Mouse (Mus musculus): ENCODE data around the gene Blcap.

Blcap gene

GRCm38 (mm10) chr2:157559440-157559839 is 11.6 kb downstream of the Blcap start:
- DNase-seq: no peak

- no peak for DNase-seq
These were observed 12.6 kb downstream of the Blcap start for GRCm38 (mm10) chr2:157558520-157558919.

- no peak for DNase-seq
These were observed 13.0 kb downstream of the Blcap start for GRCm38 (mm10) chr2:157558051-157558450.

- DNase-seq: no peak
These were observed 14.9 kb downstream of the Blcap start for GRCm38 (mm10) chr2:157556074-157556698.

- DNase-seq: peak in 1 of 2 experiments; percentile 36
These were observed 18.8 kb downstream of the Blcap start for GRCm38 (mm10) chr2:157552158-157552886.

- DNase-seq: no peak
These were observed 20.8 kb downstream of the Blcap start for GRCm38 (mm10) chr2:157550292-157550691.

GRCm38 (mm10) chr2:157546686-157547085 is 24.4 kb downstream of the Blcap start:
- DNase-seq: no peak

GRCm38 (mm10) chr2:157544333-157544888 is 26.7 kb downstream of the Blcap start:
- DNase-seq: no peak

GRCm38 (mm10) chr2:157542415-157542814 is 28.7 kb downstream of the Blcap start:
- no peak for DNase-seq

GRCm38 (mm10) chr2:157541631-157542030 is 29.4 kb downstream of the Blcap start:
- DNase-seq: no peak

GRCm38 (mm10) chr2:157540953-157541569 is 30.0 kb downstream of the Blcap start:
- no peak for DNase-seq

- DNase-seq: no peak
These were observed 30.8 kb downstream of the Blcap start for GRCm38 (mm10) chr2:157540073-157540952.

- no peak for DNase-seq
These were observed 34.0 kb downstream of the Blcap start for GRCm38 (mm10) chr2:157537118-157537517.

- DNase-seq: no peak
These were observed 34.5 kb downstream of the Blcap start for GRCm38 (mm10) chr2:157536476-157537081.

GRCm38 (mm10) chr2:157534163-157534562 is 36.9 kb downstream of the Blcap start:
- DNase-seq: no peak

- DNase-seq: no peak
These were observed 39.2 kb downstream of the Blcap start for GRCm38 (mm10) chr2:157531681-157532426.

- DNase-seq: no peak
These were observed 40.8 kb downstream of the Blcap start for GRCm38 (mm10) chr2:157530056-157530955.

GRCm38 (mm10) chr2:157522556-157522955 is 48.5 kb downstream of the Blcap start:
- DNase-seq: no peak

- DNase-seq: no peak
These were observed 50.6 kb downstream of the Blcap start for GRCm38 (mm10) chr2:157520496-157520895.

- DNase-seq: no peak
These were observed 51.6 kb downstream of the Blcap start for GRCm38 (mm10) chr2:157519452-157519851.
